Mouse (Mus musculus) hindlimb bud, embryonic 11.5 days (tissue): Measurements from ENCODE around the gene Wdfy1.

Source experiments
- DNase-seq: peaks from one replicate; pipeline ENCODE4 v3.0.0-alpha.2; 2012; ENCODE audit warnings: low read depth, low spot score; ENCODE audit errors: extremely low spot score

Wdfy1 gene

GRCm38 (mm10) chr1:79664911-79665310, 111.0 kb downstream of the Wdfy1 start:
- DNase-seq, result no peak

- no peak for DNase-seq
Measured at GRCm38 (mm10) chr1:79659598-79659997, 116.3 kb downstream of the Wdfy1 start.

GRCm38 (mm10) chr1:79657411-79657810, 118.5 kb downstream of the Wdfy1 start:
- DNase-seq, result no peak

- no peak for DNase-seq
Measured at GRCm38 (mm10) chr1:79655819-79656555, 120.0 kb downstream of the Wdfy1 start.

DNA sequence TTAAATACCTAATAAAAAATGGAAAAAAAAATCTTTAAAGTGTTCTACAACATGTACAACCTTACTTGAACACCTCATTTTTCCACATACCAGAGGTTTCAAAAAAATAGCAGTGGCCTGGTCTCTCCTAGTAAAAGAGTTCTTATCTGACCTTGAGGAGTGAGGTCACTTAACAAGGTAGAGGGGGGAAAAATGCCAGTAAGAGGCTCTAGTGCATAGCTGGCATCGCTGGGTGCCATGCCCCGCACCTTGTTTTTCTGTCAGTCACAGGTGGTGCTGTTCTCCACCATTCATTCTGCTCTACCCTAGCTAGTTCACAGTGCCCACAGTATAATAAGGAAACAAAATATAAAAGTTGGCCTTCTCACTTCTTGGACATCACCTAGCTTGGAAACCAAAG, 121.0 kb downstream of the Wdfy1 start:
- DNase-seq, result no peak
